Mouse (Mus musculus): ENCODE results near the gene Elfn1.
A peak's percentile ranks its signal among the peaks of the same experiment; 100 is the strongest.

Gene Elfn1

GRCm38 (mm10) chr5:139907714-139908242 is at the start of gene Elfn1:
TSS of gene Elfn1 (plus strand) at chr5:139907943.
- DNase-seq, result no peak

GRCm38 (mm10) chr5:139860328-139861104 is 47.2 kb upstream of the Elfn1 start:
- no peak for DNase-seq

GRCm38 (mm10) chr5:139862759-139863158 is 45.0 kb upstream of the Elfn1 start:
- no peak for DNase-seq

GRCm38 (mm10) chr5:139870886-139871285 is 36.9 kb upstream of the Elfn1 start:
- no peak for DNase-seq

GRCm38 (mm10) chr5:139871526-139871925 is 36.2 kb upstream of the Elfn1 start:
- no peak for DNase-seq

GRCm38 (mm10) chr5:139877563-139877962 is 30.2 kb upstream of the Elfn1 start:
- DNase-seq, result no peak

GRCm38 (mm10) chr5:139879694-139880093 is 28.0 kb upstream of the Elfn1 start:
- DNase-seq, result no peak

GRCm38 (mm10) chr5:139881161-139881560 is 26.6 kb upstream of the Elfn1 start:
- DNase-seq, result no peak

GRCm38 (mm10) chr5:139888624-139889023 is 19.1 kb upstream of the Elfn1 start:
- DNase-seq, result no peak

- no peak for DNase-seq
These were observed 18.4 kb upstream of the Elfn1 start for GRCm38 (mm10) chr5:139889370-139889769.

GRCm38 (mm10) chr5:139892326-139892994 is 15.3 kb upstream of the Elfn1 start:
- no peak for DNase-seq

GRCm38 (mm10) chr5:139892995-139893345 is 14.8 kb upstream of the Elfn1 start:
- DNase-seq, result no peak

GRCm38 (mm10) chr5:139894025-139894508 is 13.7 kb upstream of the Elfn1 start:
- no peak for DNase-seq

GRCm38 (mm10) chr5:139899044-139899443 is 8.7 kb upstream of the Elfn1 start:
- DNase-seq, result no peak

GRCm38 (mm10) chr5:139905121-139905520 is 2.6 kb upstream of the Elfn1 start:
- no peak for DNase-seq

GRCm38 (mm10) chr5:139906507-139906906 is 1.2 kb upstream of the Elfn1 start:
- no peak for DNase-seq

- peak; percentile 43 for DNase-seq
These were observed 502 bp upstream of the Elfn1 start for GRCm38 (mm10) chr5:139907241-139907640.

GRCm38 (mm10) chr5:139908243-139908810 is 584 bp downstream of the Elfn1 start:
- no peak for DNase-seq

GRCm38 (mm10) chr5:139908811-139909627 is 1.3 kb downstream of the Elfn1 start:
- DNase-seq, result no peak

GRCm38 (mm10) chr5:139909710-139910550 is 2.2 kb downstream of the Elfn1 start:
- no peak for DNase-seq

- DNase-seq, result no peak
These were observed 3.1 kb downstream of the Elfn1 start for GRCm38 (mm10) chr5:139910755-139911300.

All from liver (tissue).